In the genomic region with DNA sequence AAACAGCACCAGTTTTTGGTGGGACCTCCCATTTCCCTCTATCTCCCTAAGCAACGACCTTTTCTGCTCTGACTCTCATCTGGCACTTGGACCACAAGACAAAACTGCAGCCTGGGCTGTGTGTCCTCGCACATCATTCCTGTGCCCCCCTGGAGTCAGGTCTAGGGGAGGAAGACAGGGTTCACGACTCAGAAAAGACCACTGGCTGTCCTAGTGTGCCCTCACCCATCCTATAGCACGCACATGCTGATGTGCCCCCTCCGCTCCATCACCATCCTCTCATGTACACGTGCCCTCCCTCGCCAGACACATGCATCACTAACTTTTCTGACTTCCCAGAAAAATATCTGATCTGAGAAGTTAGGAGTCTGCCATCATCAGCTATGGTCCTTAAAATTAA, we compare ENCODE assay signal across 21 mouse cellular contexts. TPM values are rescaled to one million over a fixed set of nuclear protein-coding genes. Genes with fewer than 3 reads are reported as not detected.
A peak's percentile ranks its signal among the peaks of the same experiment; 100 is the strongest.
DNase-seq lines count a peak whose midpoint lies in the region; ATAC-seq and TF ChIP-seq lines count a peak whose summit lies in the region.
"Had no signal": no experiment of that assay in that cellular context is flagged by ENCODE, and none has a peak within 500 bp of the region (broad histone marks: within the 10 kb centered on the region; RNA-seq: fewer than 3 reads in every experiment).

No protein-coding gene starts in this region.

- TF ChIP-seq POLR2A in liver, adult 2 months (IDR thresholded peaks at IDR 0.05; ENCODE audit: extremely low read depth, insufficient read depth, low read length): no peak

- no peaks in the 10 kb centered on the region for H3K9me3 ChIP-seq in liver, embryonic 11.5 days (ENCODE audit: control insufficient read depth, low read length)
- H3K9me3 ChIP-seq in limb, embryonic 12.5 days: no peaks in the 10 kb centered on the region
- H3K9me3 ChIP-seq: forebrain, embryonic 13.5 days; G1E; heart, embryonic 15.5 days; hindbrain, embryonic 10.5 days; intestine, embryonic 15.5 days had no signal

- no peak overlapping the region for H3K4me2 ChIP-seq in liver, embryonic 11.5 days
- peak overlapping the region; percentile 68; the same call in 1 of the 2 replicates for H3K4me2 ChIP-seq in limb, embryonic 12.5 days
- H3K4me2 ChIP-seq: forebrain, embryonic 13.5 days; heart, embryonic 15.5 days; hindbrain, embryonic 14.5 days; intestine, embryonic 15.5 days had no signal

- no peak for TF ChIP-seq CTCF in liver, adult 2 months (IDR thresholded peaks at IDR 0.05; ENCODE audit: low read depth, low read length)

- no peaks in the 10 kb centered on the region for H3K27me3 ChIP-seq in liver, adult 2 months (ENCODE audit: control insufficient read depth, insufficient read depth, low read length)
- H3K27me3 ChIP-seq in liver, embryonic 11.5 days (replicated peaks; ENCODE audit: control insufficient read depth, insufficient read depth, low read length): no peaks in the 10 kb centered on the region
- H3K27me3 ChIP-seq in limb, embryonic 12.5 days: no peaks in the 10 kb centered on the region
- H3K27me3 ChIP-seq: forebrain, embryonic 13.5 days; heart, embryonic 15.5 days; intestine, embryonic 15.5 days had no signal

- H3K9ac ChIP-seq in liver, adult 2 months (ENCODE audit: low read depth, low read length): no peak overlapping the region
- no peak overlapping the region for H3K9ac ChIP-seq in liver, embryonic 11.5 days (ENCODE audit: low read depth, low read length)
- no peak overlapping the region for H3K9ac ChIP-seq in limb, embryonic 12.5 days (replicated peaks)
- H3K9ac ChIP-seq: forebrain, embryonic 13.5 days; heart, embryonic 15.5 days; hindbrain, embryonic 14.5 days; intestine, embryonic 15.5 days had no signal

- 74% methylated on average over 7 of the region's 7 CpGs for WGBS in liver, adult 2 months
- WGBS in liver, embryonic 11.5 days: 75% methylated on average over 7 of the region's 7 CpGs
- 86% methylated on average over 7 of the region's 7 CpGs for WGBS in limb, embryonic 12.5 days

- peaks cover 6% of the 10 kb centered on the region; the same call in 1 of the 2 replicates for H3K79me2 ChIP-seq in liver, adult 2 months (ENCODE audit: control insufficient read depth, insufficient read depth, low read length)

- no peak overlapping the region for H3K4me3 ChIP-seq in liver, adult 2 months (ENCODE audit: insufficient read depth, low read depth, low read length)
- H3K4me3 ChIP-seq in liver, embryonic 11.5 days (ENCODE audit: low read depth, low read length): no peak overlapping the region
- H3K4me3 ChIP-seq in limb, embryonic 12.5 days (replicated peaks): no peak overlapping the region
- H3K4me3 ChIP-seq: forebrain, embryonic 13.5 days; heart, adult 2 months; heart, embryonic 15.5 days; intestine, embryonic 15.5 days had no signal

- 0 out of 2 replicates have a peak overlapping the region, but pooled peaks have one; percentile 0 for H3K27ac ChIP-seq in liver, adult 2 months (replicated peaks; ENCODE audit: insufficient read depth, low read depth, low read length)
- no peak overlapping the region for H3K27ac ChIP-seq in liver, embryonic 11.5 days (ENCODE audit: low read depth, low read length)
- no peak overlapping the region for H3K27ac ChIP-seq in limb, embryonic 12.5 days
- H3K27ac ChIP-seq: forebrain, embryonic 13.5 days; heart, adult 2 months; heart, embryonic 15.5 days; hindbrain, embryonic 14.5 days; intestine, embryonic 15.5 days had no signal

- ATAC-seq in liver, embryonic 11.5 days (replicated peaks; ENCODE audit: low FRiP score): no peak
- no peak for ATAC-seq in limb, embryonic 12.5 days (ENCODE audit: insufficient number of reproducible peaks, insufficient read depth, low FRiP score, low TSS enrichment, low read depth)
- ATAC-seq: CD4-positive, CD25-positive, alpha-beta regulatory T cell, adult 4 months; forebrain, embryonic 13.5 days; intestine, embryonic 15.5 days had no signal

- peaks cover 15% of the 10 kb centered on the region for H3K36me3 ChIP-seq in liver, adult 2 months (ENCODE audit: control insufficient read depth, insufficient read depth, low read length)
- H3K36me3 ChIP-seq in liver, embryonic 11.5 days (ENCODE audit: control insufficient read depth, insufficient read depth, low read length): no peaks in the 10 kb centered on the region
- peaks cover 28% of the 10 kb centered on the region for H3K36me3 ChIP-seq in limb, embryonic 12.5 days
- H3K36me3 ChIP-seq: G1E; heart, embryonic 15.5 days; intestine, embryonic 15.5 days had no signal

- peak; percentile 2 for DNase-seq in adrenal gland, postnatal 14 days
- DNase-seq in adrenal gland, postnatal 4 days (ENCODE audit: low spot score in 2 of 2): no peak
- no peak for DNase-seq in liver, adult 2 months (ENCODE audit: extremely low read depth, low read depth, low spot score)
- DNase-seq in liver, embryonic 11.5 days (ENCODE audit: low spot score): no peak
- DNase-seq in layer of hippocampus, adult 9-10 months (ENCODE audit: low spot score): no peak
- no peak for DNase-seq in cerebellum, postnatal 25 days
- DNase-seq: adrenal gland, postnatal 10 days; B cell, adult 2 months; cerebellum, adult 2 months; cerebellum, postnatal 14 days; gastrocnemius, postnatal 10 days had no signal

- peaks cover 14% of the 10 kb centered on the region for H3K4me1 ChIP-seq in liver, adult 2 months (ENCODE audit: control insufficient read depth, insufficient read depth, low read length)
- peaks cover 7% of the 10 kb centered on the region for H3K4me1 ChIP-seq in liver, embryonic 11.5 days (replicated peaks; ENCODE audit: control insufficient read depth, insufficient read depth, low read length)
- H3K4me1 ChIP-seq in limb, embryonic 12.5 days (replicated peaks): peaks cover 18% of the 10 kb centered on the region
- H3K4me1 ChIP-seq: forebrain, embryonic 13.5 days had no signal

RNA-seq across cellular contexts. Expression of gene Serpinf1, which starts 2.5 kb away (rescaled TPM):
- total RNA-seq in adrenal gland, postnatal 14 days (2021): 54.0 and 116 TPM in 2 replicates
- 100 to 1,000 TPM in 1 of 2 experiments, 10 to 100 TPM in 1; 45.8 to 111 TPM for total RNA-seq in adrenal gland, postnatal 4 days (2021)
- total RNA-seq in liver, adult 2 months (2014; rRNA removed): 810 and 1,243 TPM in 2 replicates
- polyA plus RNA-seq in liver, adult 2 months (2012; rRNA removed): 891 and 972 TPM in 2 replicates
- polyA plus RNA-seq in liver, embryonic 11.5 days (2014; fragmentation: Nextera tagmentation; extraction: Ambion mirVana): 217 and 224 TPM in 2 replicates
- 177 and 181 TPM in 2 replicates for polyA plus RNA-seq in limb, embryonic 12.5 days (2016; fragmentation: Nextera tagmentation; extraction: Ambion mirVana)
- polyA plus RNA-seq: G1E had no signal

RNA-seq across cellular contexts. Expression of gene Serpinf2, which starts 19.4 kb away (rescaled TPM):
- total RNA-seq in adrenal gland, postnatal 14 days (2021): 6.8 and 123 TPM in 2 replicates
- 100 to 1,000 TPM in 1 of 2 experiments, 10 to 100 TPM in 1; 12.4 to 127 TPM for total RNA-seq in adrenal gland, postnatal 4 days (2021)
- 687 and 824 TPM in 2 replicates for total RNA-seq in liver, adult 2 months (2014; rRNA removed)
- polyA plus RNA-seq in liver, adult 2 months (2012; rRNA removed): 1,567 and 1,654 TPM in 2 replicates
- polyA plus RNA-seq in liver, embryonic 11.5 days (2014; fragmentation: Nextera tagmentation; extraction: Ambion mirVana): 321 and 377 TPM in 2 replicates
- polyA plus RNA-seq in limb, embryonic 12.5 days (2016; fragmentation: Nextera tagmentation; extraction: Ambion mirVana): 0.09 and 0.35 TPM in 2 replicates
- total RNA-seq: heart, adult 2 months; heart, postnatal 25 days had no signal
- polyA plus RNA-seq: forebrain, embryonic 13.5 days; hindbrain, embryonic 10.5 days; hindbrain, embryonic 14.5 days had no signal

RNA-seq across cellular contexts. Expression of gene Wdr81, which starts 34.5 kb away (rescaled TPM):
- 14.2 and 16.5 TPM in 2 replicates for total RNA-seq in adrenal gland, postnatal 14 days (2021)
- 10 to 100 TPM; 18.1 to 18.4 TPM for total RNA-seq in adrenal gland, postnatal 4 days (2021)
- total RNA-seq in liver, adult 2 months (2014; rRNA removed): 14.4 and 30.4 TPM in 2 replicates
- polyA plus RNA-seq in liver, adult 2 months (2012; rRNA removed): 20.3 and 21.5 TPM in 2 replicates
- 21.8 and 21.9 TPM in 2 replicates for polyA plus RNA-seq in liver, embryonic 11.5 days (2014; fragmentation: Nextera tagmentation; extraction: Ambion mirVana)
- 6.8 and 7.1 TPM in 2 replicates for polyA plus RNA-seq in limb, embryonic 12.5 days (2016; fragmentation: Nextera tagmentation; extraction: Ambion mirVana)

RNA-seq across cellular contexts. Expression of gene Tlcd2, which starts 41.5 kb away (rescaled TPM):
- total RNA-seq in adrenal gland, postnatal 14 days (2021): 13.9 and 24.7 TPM in 2 replicates
- total RNA-seq in adrenal gland, postnatal 4 days (2021): 10 to 100 TPM; 12.9 to 17.8 TPM
- total RNA-seq in liver, adult 2 months (2014; rRNA removed): 121 and 238 TPM in 2 replicates
- 237 and 265 TPM in 2 replicates for polyA plus RNA-seq in liver, adult 2 months (2012; rRNA removed)
- polyA plus RNA-seq in liver, embryonic 11.5 days (2014; fragmentation: Nextera tagmentation; extraction: Ambion mirVana): 29.8 and 33.0 TPM in 2 replicates
- 15.6 and 17.5 TPM in 2 replicates for polyA plus RNA-seq in limb, embryonic 12.5 days (2016; fragmentation: Nextera tagmentation; extraction: Ambion mirVana)
- polyA plus RNA-seq: G1E had no signal
